Mouse (Mus musculus) T-helper 1 cell (primary cell): ENCODE data around the gene Zdhhc24.
"Not testable (repeated sequence)": the region's sequence is repeated elsewhere in the genome, so short reads cannot be mapped to it uniquely, and the experiment has no call there.

Experiments
- in situ Hi-C: fragments of 300-600 bp; cut with MboI, MseI; formaldehyde crosslinking; loops from one replicate; pipeline ENCODE4 v1.15.1; 2025; ENCODE audit warnings: high pct_unique_total_duplicates

Gene Zdhhc24

GRCm38 (mm10) chr19:4878405-4879323, at the start of gene Zdhhc24:
TSS of gene Zdhhc24 (plus strand) at chr19:4878668.
- in situ Hi-C loops, result no loop called here

GRCm38 (mm10) chr19:4829156-4829555, 49.3 kb upstream of the Zdhhc24 start:
- in situ Hi-C loops, result no loop called here

- in situ Hi-C loops, result no loop called here
Measured at GRCm38 (mm10) chr19:4833977-4834376, 44.5 kb upstream of the Zdhhc24 start.

GRCm38 (mm10) chr19:4836096-4836495, 42.4 kb upstream of the Zdhhc24 start:
- in situ Hi-C loops, result no loop called here

DNA sequence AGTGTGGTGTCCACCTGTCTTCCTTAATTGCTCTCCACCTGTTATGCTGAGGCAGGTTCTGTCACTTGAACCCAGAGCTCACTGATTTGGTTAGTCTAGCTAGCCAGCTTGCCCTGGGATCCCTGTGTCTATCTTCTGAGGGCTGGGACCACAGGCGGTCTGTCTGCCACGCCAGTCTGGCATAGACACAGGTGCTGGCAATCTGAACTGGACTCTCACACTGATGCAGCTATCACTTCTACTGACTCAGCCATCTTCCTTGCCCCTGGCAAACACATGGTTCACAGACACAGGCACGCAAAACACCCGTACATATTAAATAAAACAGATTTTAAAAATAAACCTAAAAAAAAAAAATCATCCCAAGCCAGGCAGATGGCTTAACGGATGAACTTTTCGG, 41.4 kb upstream of the Zdhhc24 start:
- in situ Hi-C loops, result no loop called here

DNA sequence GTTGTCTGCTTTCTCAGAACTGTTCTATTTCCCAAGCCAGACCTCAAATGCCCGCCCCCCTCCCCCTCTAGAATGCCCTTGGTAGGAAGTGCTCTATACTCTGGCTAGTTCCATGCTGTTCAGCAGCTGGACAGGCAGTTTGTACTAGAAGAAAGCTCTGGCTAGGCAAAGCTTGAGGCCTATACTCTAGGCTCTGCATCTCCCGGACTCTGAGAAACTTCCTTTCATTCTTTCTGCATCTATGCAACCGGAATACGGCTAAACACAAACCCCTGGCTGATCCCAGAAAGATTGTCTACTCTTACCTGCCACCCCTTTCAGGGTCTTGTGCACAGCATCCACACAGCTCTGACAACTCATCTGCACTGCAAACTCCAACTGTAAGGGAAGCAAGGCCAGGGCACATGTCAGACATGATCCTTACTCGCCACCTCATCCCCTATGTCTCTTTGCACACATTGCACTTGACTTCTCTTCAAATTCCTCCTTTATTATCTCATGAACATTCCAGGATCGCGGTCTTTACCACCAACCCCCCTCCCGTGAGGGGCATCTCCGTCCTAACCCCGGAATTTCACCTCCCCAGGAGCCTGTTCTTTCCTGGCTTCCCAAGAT, 39.8 kb upstream of the Zdhhc24 start:
- in situ Hi-C loops, result no loop called here

GRCm38 (mm10) chr19:4839149-4839548, 39.3 kb upstream of the Zdhhc24 start, which contains the start of the genes Ccs and Ccdc87:
TSS of gene Ccs (minus strand) at chr19:4839332.
TSS of gene Ccdc87 (plus strand) at chr19:4839366.
- in situ Hi-C loops, result no loop called here

- in situ Hi-C loops, result no loop called here
Measured at GRCm38 (mm10) chr19:4840848-4841247, 37.6 kb upstream of the Zdhhc24 start.

DNA sequence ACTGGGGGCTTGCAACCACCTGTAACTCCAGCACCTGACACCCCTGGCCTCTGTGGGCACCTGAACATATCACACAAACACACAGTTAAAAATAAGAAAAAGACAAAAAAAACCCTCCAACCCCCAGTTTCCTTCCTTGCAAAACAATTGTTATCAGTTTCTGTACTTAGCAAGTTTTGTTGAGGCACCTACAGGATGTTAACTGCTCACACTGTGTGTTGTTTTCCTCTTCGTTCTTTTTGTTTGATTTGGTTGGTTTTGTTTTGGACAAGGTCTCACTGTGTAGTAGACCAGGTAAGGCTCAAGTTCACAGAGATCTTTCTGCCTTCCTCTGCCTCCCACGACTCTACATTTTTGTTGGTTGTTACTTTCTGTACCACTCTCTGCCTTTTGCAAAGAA, 35.9 kb upstream of the Zdhhc24 start:
- in situ Hi-C loops, result no loop called here

DNA sequence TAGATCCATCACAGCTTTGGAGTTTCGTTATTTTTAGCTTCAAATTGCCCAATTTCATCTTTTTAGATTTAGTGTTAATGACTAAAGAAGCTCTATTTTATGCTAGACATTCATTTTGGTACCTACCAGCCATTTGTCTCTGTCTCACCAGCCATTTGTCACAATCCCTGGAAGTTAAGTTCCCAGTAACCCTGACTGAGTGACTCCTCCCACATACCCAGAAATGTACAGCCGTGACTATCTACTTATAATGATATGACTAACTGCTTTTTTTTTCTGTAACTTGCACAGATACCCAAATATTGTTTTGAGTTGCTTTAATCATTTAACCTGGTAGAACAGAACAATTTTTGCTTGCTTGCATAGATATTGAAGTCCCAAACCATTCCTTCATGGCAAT, 32.6 kb upstream of the Zdhhc24 start:
- in situ Hi-C loops, result no loop called here

DNA sequence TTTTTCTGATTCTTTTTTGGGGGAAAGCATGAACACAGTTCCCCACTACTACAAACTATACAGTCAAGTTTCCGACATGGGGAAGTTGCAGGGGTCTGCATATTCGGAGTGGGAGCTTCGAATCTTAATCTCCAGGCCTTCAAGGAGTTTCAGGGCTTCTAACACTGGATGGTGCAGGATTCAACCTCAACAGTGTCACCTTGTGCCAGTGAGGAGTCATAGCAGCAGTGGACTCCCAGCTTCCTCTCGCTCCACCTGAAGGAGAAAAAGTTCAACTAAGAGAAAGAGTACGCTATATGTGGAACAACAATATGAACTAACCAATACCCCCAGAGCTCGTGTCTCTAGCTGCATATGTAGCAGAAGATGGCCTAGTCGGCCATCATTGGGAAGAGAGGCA, 31.0 kb upstream of the Zdhhc24 start:
- in situ Hi-C loops, result no loop called here

GRCm38 (mm10) chr19:4849800-4850199, 28.7 kb upstream of the Zdhhc24 start:
- in situ Hi-C loops, result no loop called here

DNA sequence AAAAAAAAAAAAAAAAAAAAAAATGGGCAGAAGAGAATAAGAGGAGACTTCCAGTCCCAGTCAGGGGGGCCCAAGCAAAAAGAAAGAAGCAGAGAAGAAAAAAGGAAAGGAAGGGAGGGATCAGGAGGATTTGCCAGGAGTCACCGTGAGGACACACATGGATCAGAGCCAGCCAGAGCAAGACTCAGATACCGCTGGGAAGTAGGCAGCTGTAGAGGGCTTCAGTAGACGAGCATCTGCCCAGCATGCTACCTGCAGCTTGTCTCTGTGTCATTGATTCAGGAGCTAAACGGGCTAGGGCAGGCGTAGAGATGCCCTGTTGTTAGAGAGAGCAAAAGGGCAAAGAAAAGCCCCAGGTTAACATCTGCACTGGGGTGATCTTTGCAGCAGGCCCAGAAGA, 28.2 kb upstream of the Zdhhc24 start:
- in situ Hi-C loops, result no loop called here

DNA sequence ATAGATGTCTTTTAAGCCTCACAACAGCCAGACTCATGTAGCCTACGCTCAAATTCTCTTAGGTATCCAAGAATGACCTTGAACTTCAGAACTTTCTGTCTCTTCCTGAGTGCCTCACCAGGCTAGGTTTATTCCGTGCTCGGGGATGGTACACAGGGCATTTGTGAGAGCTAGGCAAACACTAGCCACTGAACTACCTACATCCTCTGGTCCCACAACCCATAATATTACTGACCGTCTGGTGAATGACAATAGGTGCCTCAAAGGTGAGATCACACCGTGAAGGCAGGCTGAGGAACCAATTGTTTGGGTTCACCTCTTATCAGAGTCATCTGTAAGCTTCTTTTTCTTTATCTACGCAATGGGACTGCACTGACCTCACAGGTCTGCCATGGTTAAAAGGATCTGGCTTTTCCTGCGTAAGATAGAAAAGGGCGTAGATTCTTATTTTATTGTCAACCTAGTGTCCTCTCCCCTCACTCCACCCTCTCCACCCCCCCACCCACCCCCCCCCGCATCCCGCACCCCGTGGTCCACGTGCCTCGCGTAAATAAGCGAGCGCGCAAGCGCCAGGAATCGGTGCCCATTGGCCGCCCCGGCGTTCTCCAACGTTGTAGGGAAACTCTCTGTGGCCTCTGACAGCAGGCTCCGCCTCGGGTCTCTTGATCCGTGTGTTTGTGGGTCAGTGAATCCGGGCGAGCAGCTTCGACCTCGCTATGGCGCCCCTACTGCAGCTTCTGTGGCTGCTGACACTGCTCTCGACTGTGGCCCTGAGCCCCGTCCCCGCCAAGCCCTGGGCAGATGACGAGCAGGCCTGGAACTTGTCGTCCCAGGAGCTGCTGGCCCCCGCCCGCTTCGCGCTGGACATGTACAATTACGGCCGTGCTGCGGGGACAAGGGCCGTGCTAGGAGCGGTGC, 23.7 kb upstream of the Zdhhc24 start, which contains the start of gene Ctsf:
TSS of gene Ctsf (plus strand) at position 579 of the 918 bp plus-strand sequence.
- in situ Hi-C loops, result no loop called here

GRCm38 (mm10) chr19:4855470-4855820, 23.0 kb upstream of the Zdhhc24 start:
- in situ Hi-C loops, result no loop called here

DNA sequence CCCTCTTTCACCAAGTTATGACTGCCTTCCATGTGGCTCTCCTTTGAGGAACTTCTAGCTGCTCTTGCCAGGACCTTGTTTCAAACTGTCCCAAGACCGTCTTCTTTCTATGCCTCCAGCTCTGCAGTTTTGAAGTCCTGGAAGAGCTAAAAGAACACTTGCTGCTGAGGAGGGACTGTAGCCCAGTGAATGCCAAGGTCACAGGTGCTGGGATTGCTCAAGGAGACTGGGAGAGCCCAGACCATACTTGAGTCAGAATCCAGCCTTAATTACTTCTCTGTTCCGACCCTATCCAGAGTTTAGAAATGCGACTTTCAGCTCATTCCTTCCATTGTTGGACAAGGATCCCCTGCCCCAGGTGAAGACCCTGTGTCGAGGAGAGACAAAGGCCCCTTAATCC, 22.5 kb upstream of the Zdhhc24 start:
- in situ Hi-C loops, result no loop called here

DNA sequence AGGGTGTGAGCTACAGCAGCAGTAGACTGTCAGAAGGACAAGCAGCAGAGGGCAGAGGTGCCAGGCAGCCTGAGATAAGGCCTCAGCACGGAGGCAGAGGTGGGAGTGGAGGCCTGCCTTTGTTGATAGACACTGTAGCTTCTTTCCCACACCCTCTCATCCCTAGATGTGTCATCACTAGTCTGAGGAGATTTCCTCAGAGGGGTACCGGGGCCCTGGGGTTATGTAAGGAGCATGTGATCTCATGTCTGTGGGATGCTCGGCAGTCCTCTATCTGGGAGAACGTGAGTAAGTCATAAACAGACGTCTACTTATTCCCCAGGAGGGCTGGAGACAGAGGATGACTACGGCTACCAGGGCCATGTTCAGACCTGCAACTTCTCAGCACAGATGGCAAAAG, 19.4 kb upstream of the Zdhhc24 start:
- in situ Hi-C loops, result no loop called here

- in situ Hi-C loops, result no loop called here
Measured at GRCm38 (mm10) chr19:4863048-4863447, 15.4 kb upstream of the Zdhhc24 start.

GRCm38 (mm10) chr19:4865147-4865546, 13.3 kb upstream of the Zdhhc24 start:
- in situ Hi-C loops, result no loop called here

DNA sequence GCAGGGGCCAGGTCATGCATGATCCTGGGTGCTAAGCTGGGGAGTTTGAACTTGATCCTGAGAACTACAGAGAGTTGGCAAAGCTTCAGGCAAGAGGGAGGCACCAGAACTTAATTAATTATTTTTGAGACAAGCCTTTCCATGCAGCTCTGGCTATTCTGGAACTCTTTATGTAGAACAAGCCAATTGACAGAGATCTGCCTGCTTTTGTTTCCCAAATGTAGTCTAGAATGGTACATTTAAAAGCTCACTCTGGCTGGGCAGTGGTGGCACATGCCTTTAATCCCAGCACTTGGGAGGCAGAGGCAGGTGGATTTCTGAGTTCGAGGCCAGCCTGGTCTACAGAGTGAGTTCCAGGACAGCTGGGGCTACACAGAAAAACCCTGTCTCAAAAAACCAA, 3.9 kb upstream of the Zdhhc24 start:
- in situ Hi-C loops, result not testable (repeated sequence)

- in situ Hi-C loops, result no loop called here
Measured at GRCm38 (mm10) chr19:4876241-4876640, 2.2 kb upstream of the Zdhhc24 start.

GRCm38 (mm10) chr19:4876755-4877154, 1.7 kb upstream of the Zdhhc24 start:
- in situ Hi-C loops, result no loop called here
